Mouse (Mus musculus): Measurements from ENCODE around the gene Nbas. TPM values are rescaled to one million over a fixed set of nuclear protein-coding genes. Genes with fewer than 3 reads are reported as not detected.

Gene Nbas
- polyA plus RNA-seq, 1 experiment from 2014 or later: 11.4 TPM

DNA sequence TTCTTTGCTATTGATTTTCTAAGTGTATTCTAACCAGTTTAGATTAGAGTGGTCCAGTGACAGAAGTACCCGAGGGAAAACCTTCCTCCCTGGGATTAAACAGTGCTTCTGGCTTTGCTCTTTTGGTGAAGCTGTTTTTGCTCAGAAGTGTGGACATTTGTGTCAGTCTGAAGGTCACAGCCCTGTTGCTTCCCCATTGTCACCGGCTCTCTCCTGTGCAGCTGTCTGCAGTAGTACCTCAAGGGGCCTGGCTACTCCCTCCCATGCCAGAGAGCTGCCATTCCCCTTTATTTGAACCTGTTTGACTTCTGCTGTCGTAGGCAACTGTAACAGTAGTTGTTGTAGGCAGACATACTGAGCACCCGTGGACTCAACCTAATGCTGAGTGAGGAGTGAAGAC, 307.8 kb downstream of the Nbas start:
- H3K9ac ChIP-seq (ENCODE audit: low read depth, low read length): no peak overlapping the region
- no peak overlapping the region for H3K4me3 ChIP-seq (ENCODE audit: low read depth, low read length)
- 44% methylated on average over 4 of the region's 4 CpGs for WGBS (ENCODE audit: insufficient replicate concordance)
- H3K9me3 ChIP-seq (replicated peaks; ENCODE audit: control insufficient read depth, low read length): no peaks in the 10 kb centered on the region
- no peak overlapping the region for H3K4me2 ChIP-seq
- H3K27ac ChIP-seq (ENCODE audit: low read depth, low read length): no peak overlapping the region
- no peaks in the 10 kb centered on the region for H3K36me3 ChIP-seq (ENCODE audit: control insufficient read depth, insufficient read depth, low read length)
- no peaks in the 10 kb centered on the region for H3K27me3 ChIP-seq (ENCODE audit: control insufficient read depth, insufficient read depth, low read length)
- ATAC-seq (replicated peaks; ENCODE audit: insufficient number of reproducible peaks, low FRiP score, low TSS enrichment): no peak
- H3K4me1 ChIP-seq (ENCODE audit: control insufficient read depth, insufficient read depth, low read length): 0 out of 2 replicates have a peak, but pooled peaks cover 5% of the 10 kb centered on the region

- H3K4me3 ChIP-seq (ENCODE audit: low read depth, low read length): no peak overlapping the region
- 90% methylated on average over 1 of the region's 1 CpGs for WGBS (ENCODE audit: insufficient replicate concordance)
- H3K4me2 ChIP-seq: no peak overlapping the region
- H3K27me3 ChIP-seq (ENCODE audit: control insufficient read depth, insufficient read depth, low read length): no peaks in the 10 kb centered on the region
- H3K9me3 ChIP-seq (replicated peaks; ENCODE audit: control insufficient read depth, low read length): no peaks in the 10 kb centered on the region
- 0 out of 2 replicates have a peak, but pooled peaks cover 3% of the 10 kb centered on the region for H3K4me1 ChIP-seq (ENCODE audit: control insufficient read depth, insufficient read depth, low read length)
- no peaks in the 10 kb centered on the region for H3K36me3 ChIP-seq (ENCODE audit: control insufficient read depth, insufficient read depth, low read length)
- no peak overlapping the region for H3K9ac ChIP-seq (ENCODE audit: low read depth, low read length)
- ATAC-seq (replicated peaks; ENCODE audit: insufficient number of reproducible peaks, low FRiP score, low TSS enrichment): no peak
- no peak overlapping the region for H3K27ac ChIP-seq (ENCODE audit: low read depth, low read length)
Measured at GRCm38 (mm10) chr12:13580796-13581195, 311.9 kb downstream of the Nbas start.

GRCm38 (mm10) chr12:13583386-13583785, 314.5 kb downstream of the Nbas start:
- H3K27ac ChIP-seq (ENCODE audit: low read depth, low read length): no peak overlapping the region
- no peak for ATAC-seq (replicated peaks; ENCODE audit: insufficient number of reproducible peaks, low FRiP score, low TSS enrichment)
- no peak overlapping the region for H3K4me3 ChIP-seq (ENCODE audit: low read depth, low read length)
- 89% methylated on average over 6 of the region's 6 CpGs for WGBS (ENCODE audit: insufficient replicate concordance)
- no peak overlapping the region for H3K9ac ChIP-seq (ENCODE audit: low read depth, low read length)
- no peaks in the 10 kb centered on the region for H3K27me3 ChIP-seq (ENCODE audit: control insufficient read depth, insufficient read depth, low read length)
- no peak overlapping the region for H3K4me2 ChIP-seq
- H3K9me3 ChIP-seq (replicated peaks; ENCODE audit: control insufficient read depth, low read length): no peaks in the 10 kb centered on the region
- no peaks in the 10 kb centered on the region for H3K36me3 ChIP-seq (ENCODE audit: control insufficient read depth, insufficient read depth, low read length)
- H3K4me1 ChIP-seq (ENCODE audit: control insufficient read depth, insufficient read depth, low read length): no peaks in the 10 kb centered on the region

GRCm38 (mm10) chr12:13585527-13586156, 316.7 kb downstream of the Nbas start:
- Histone ChIP-seq H3K4me2 (no peak overlapping the region), H3K27me3 (ENCODE audit: control insufficient read depth, insufficient read depth, low read length) (no peaks in the 10 kb centered on the region), H3K27ac (ENCODE audit: low read depth, low read length) (no peak overlapping the region), H3K9me3 (replicated peaks; ENCODE audit: control insufficient read depth, low read length) (no peaks in the 10 kb centered on the region), H3K4me1 (ENCODE audit: control insufficient read depth, insufficient read depth, low read length) (no peaks in the 10 kb centered on the region), H3K36me3 (ENCODE audit: control insufficient read depth, insufficient read depth, low read length) (no peaks in the 10 kb centered on the region), H3K4me3 (ENCODE audit: low read depth, low read length) (no peak overlapping the region), H3K9ac (ENCODE audit: low read depth, low read length) (no peak overlapping the region)
- WGBS (ENCODE audit: insufficient replicate concordance): 87% methylated on average over 6 of the region's 6 CpGs
- no peak for ATAC-seq (replicated peaks; ENCODE audit: insufficient number of reproducible peaks, low FRiP score, low TSS enrichment)

DNA sequence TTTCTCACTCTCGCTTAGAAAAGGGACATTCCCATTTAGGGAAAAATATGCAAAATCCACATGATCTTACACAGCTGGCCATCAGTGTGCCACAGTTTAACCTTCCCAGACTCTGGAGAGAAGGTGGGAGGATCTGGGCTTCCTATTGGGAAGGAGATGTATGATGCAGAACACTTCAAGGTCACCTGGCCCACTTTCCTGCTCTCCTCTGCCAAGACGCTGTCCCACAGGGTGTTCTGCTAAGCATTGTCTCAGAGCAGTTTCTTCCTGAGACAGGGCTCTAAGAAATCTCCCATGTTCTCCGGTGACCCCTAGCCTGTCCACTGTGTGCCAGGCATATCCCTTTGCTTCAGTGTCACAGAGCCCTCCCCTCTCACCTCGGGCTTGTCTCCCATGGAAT, 318.7 kb downstream of the Nbas start:
- no peaks in the 10 kb centered on the region for H3K9me3 ChIP-seq (replicated peaks; ENCODE audit: control insufficient read depth, low read length)
- H3K36me3 ChIP-seq (ENCODE audit: control insufficient read depth, insufficient read depth, low read length): no peaks in the 10 kb centered on the region
- no peak for ATAC-seq (replicated peaks; ENCODE audit: insufficient number of reproducible peaks, low FRiP score, low TSS enrichment)
- no peak overlapping the region for H3K9ac ChIP-seq (ENCODE audit: low read depth, low read length)
- WGBS (ENCODE audit: insufficient replicate concordance): 82% methylated on average over 4 of the region's 4 CpGs
- H3K27ac ChIP-seq (ENCODE audit: low read depth, low read length): no peak overlapping the region
- H3K4me1 ChIP-seq (ENCODE audit: control insufficient read depth, insufficient read depth, low read length): no peaks in the 10 kb centered on the region
- H3K4me2 ChIP-seq: no peak overlapping the region
- no peak overlapping the region for H3K4me3 ChIP-seq (ENCODE audit: low read depth, low read length)
- H3K27me3 ChIP-seq (ENCODE audit: control insufficient read depth, insufficient read depth, low read length): no peaks in the 10 kb centered on the region

DNA sequence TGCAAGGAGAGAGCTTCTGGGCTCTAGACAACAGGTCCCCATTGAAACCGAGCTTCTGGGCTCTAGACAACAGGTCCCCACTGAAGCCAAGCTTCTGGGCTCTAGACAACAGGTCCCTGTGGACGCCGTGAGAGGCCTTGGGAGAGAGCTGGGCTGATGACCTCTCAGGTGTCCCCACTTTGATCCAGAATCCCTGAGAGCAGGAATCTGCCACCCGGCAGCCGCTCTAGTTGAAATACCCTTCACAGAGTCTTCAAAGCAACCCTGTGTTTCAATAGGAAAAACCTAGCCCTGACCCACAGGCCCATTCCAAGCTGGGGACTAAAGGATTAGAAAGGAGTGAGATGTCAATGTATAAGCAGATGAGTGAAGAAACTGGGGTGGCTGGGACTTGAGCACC, 320.1 kb downstream of the Nbas start:
- ATAC-seq (replicated peaks; ENCODE audit: insufficient number of reproducible peaks, low FRiP score, low TSS enrichment): no peak
- H3K27ac ChIP-seq (ENCODE audit: low read depth, low read length): no peak overlapping the region
- no peaks in the 10 kb centered on the region for H3K36me3 ChIP-seq (ENCODE audit: control insufficient read depth, insufficient read depth, low read length)
- H3K4me1 ChIP-seq (ENCODE audit: control insufficient read depth, insufficient read depth, low read length): no peaks in the 10 kb centered on the region
- no peak overlapping the region for H3K9ac ChIP-seq (ENCODE audit: low read depth, low read length)
- no peaks in the 10 kb centered on the region for H3K27me3 ChIP-seq (ENCODE audit: control insufficient read depth, insufficient read depth, low read length)
- 82% methylated on average over 5 of the region's 5 CpGs for WGBS (ENCODE audit: insufficient replicate concordance)
- no peak overlapping the region for H3K4me2 ChIP-seq
- H3K9me3 ChIP-seq (replicated peaks; ENCODE audit: control insufficient read depth, low read length): no peaks in the 10 kb centered on the region
- H3K4me3 ChIP-seq (ENCODE audit: low read depth, low read length): no peak overlapping the region

DNA sequence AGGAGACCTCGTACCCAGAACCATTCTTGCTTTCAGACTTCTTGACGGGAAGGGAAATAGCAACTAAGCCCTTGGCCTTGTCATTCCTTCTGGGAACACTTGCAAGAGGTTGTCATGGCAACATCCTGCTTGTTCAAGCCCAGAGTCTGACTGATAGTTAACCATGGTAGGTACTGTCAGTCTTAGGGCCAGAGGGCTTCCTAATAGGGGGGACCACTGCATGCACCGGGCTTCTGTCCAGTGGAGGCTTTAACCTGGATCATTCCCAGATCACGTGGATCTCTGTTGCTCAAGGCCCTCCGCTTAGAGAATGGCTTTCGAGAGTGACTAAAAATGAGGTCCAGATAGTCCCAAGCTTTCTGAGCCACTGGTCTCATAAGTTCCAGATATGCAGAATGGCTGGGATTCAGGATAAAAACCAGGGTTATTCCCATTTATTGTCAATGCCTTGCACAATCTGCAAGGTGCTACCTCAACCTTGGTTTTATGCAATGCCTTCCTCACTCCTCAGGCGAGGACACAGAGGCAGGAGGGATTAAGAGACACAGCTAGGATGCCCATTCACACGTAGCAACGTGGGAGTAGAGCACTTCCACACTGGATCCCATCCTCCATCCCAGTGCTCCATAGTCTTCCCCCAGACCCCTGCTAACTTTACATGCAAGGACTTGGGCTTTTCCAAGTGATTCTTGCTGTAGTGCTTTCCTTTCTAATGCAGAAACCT, 326.0 kb downstream of the Nbas start:
- Histone ChIP-seq H3K9me3 (replicated peaks; ENCODE audit: control insufficient read depth, low read length) (no peaks in the 10 kb centered on the region), H3K36me3 (ENCODE audit: control insufficient read depth, insufficient read depth, low read length) (no peaks in the 10 kb centered on the region), H3K4me2 (no peak overlapping the region), H3K4me1 (ENCODE audit: control insufficient read depth, insufficient read depth, low read length) (no peaks in the 10 kb centered on the region), H3K9ac (ENCODE audit: low read depth, low read length) (no peak overlapping the region), H3K4me3 (ENCODE audit: low read depth, low read length) (no peak overlapping the region), H3K27me3 (ENCODE audit: control insufficient read depth, insufficient read depth, low read length) (no peaks in the 10 kb centered on the region), H3K27ac (ENCODE audit: low read depth, low read length) (no peak overlapping the region)
- 65% methylated on average over 9 of the region's 9 CpGs for WGBS (ENCODE audit: insufficient replicate concordance)
- no peak for ATAC-seq (replicated peaks; ENCODE audit: insufficient number of reproducible peaks, low FRiP score, low TSS enrichment)

DNA sequence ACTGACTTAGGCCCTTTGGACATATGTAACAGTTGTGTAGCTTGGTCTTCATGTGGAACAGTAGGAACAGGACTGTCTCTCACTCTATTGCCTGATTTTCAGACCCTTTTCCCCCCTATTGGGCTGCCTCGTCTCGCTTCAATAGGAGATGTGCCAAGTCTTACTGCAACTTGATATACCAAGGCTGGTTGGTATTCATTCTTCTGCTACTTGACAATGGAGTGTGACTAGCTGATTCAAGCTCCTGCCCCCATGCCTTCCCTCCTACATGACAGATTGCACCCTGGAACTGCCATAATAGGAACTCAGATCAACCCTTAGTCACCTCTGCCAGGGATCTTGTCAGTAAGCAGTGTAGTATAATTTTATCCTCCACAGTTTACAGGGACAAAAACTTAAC, 328.1 kb downstream of the Nbas start:
- no peak overlapping the region for H3K4me3 ChIP-seq (ENCODE audit: low read depth, low read length)
- no peak overlapping the region for H3K4me2 ChIP-seq
- no peak overlapping the region for H3K9ac ChIP-seq (ENCODE audit: low read depth, low read length)
- H3K27me3 ChIP-seq (ENCODE audit: control insufficient read depth, insufficient read depth, low read length): no peaks in the 10 kb centered on the region
- H3K9me3 ChIP-seq (replicated peaks; ENCODE audit: control insufficient read depth, low read length): no peaks in the 10 kb centered on the region
- no peaks in the 10 kb centered on the region for H3K36me3 ChIP-seq (ENCODE audit: control insufficient read depth, insufficient read depth, low read length)
- no peaks in the 10 kb centered on the region for H3K4me1 ChIP-seq (ENCODE audit: control insufficient read depth, insufficient read depth, low read length)
- WGBS (ENCODE audit: insufficient replicate concordance): 78% methylated on average over 2 of the region's 2 CpGs
- no peak overlapping the region for H3K27ac ChIP-seq (ENCODE audit: low read depth, low read length)
- no peak for ATAC-seq (replicated peaks; ENCODE audit: insufficient number of reproducible peaks, low FRiP score, low TSS enrichment)

GRCm38 (mm10) chr12:13598545-13598944, 329.6 kb downstream of the Nbas start:
- no peak overlapping the region for H3K27ac ChIP-seq (ENCODE audit: low read depth, low read length)
- H3K4me3 ChIP-seq (ENCODE audit: low read depth, low read length): no peak overlapping the region
- no peak for ATAC-seq (replicated peaks; ENCODE audit: insufficient number of reproducible peaks, low FRiP score, low TSS enrichment)
- no peaks in the 10 kb centered on the region for H3K36me3 ChIP-seq (ENCODE audit: control insufficient read depth, insufficient read depth, low read length)
- H3K9ac ChIP-seq (ENCODE audit: low read depth, low read length): no peak overlapping the region
- H3K27me3 ChIP-seq (ENCODE audit: control insufficient read depth, insufficient read depth, low read length): no peaks in the 10 kb centered on the region
- H3K4me2 ChIP-seq: no peak overlapping the region
- H3K4me1 ChIP-seq (ENCODE audit: control insufficient read depth, insufficient read depth, low read length): no peaks in the 10 kb centered on the region
- WGBS (ENCODE audit: insufficient replicate concordance): 72% methylated on average over 4 of the region's 4 CpGs
- H3K9me3 ChIP-seq (replicated peaks; ENCODE audit: control insufficient read depth, low read length): no peaks in the 10 kb centered on the region
